Mouse (Mus musculus): ENCODE results near the gene Cd27. TPM values are rescaled to one million over a fixed set of nuclear protein-coding genes. Genes with fewer than 3 reads are reported as not detected.
A peak's percentile ranks its signal among the peaks of the same experiment; 100 is the strongest.

Gene Cd27
- polyA plus RNA-seq, 1 experiment from 2014 or later, result 1.5 TPM

- H3K4me2 ChIP-seq, result no peak overlapping the region
- no peak for ATAC-seq (ENCODE audit: low FRiP score)
- H3K36me3 ChIP-seq, result no peaks in the 10 kb centered on the region
- H3K4me3 ChIP-seq, result no peak overlapping the region
- 0 out of 2 replicates have a peak, but pooled peaks cover 4% of the 10 kb centered on the region for H3K27me3 ChIP-seq
- H3K9me3 ChIP-seq, result no peaks in the 10 kb centered on the region
- H3K9ac ChIP-seq, result no peak overlapping the region
- no peak overlapping the region for H3K27ac ChIP-seq
- 94% methylated on average over 5 of the region's 5 CpGs for WGBS
- no peaks in the 10 kb centered on the region for H3K4me1 ChIP-seq (replicated peaks)
These were observed 2.7 kb upstream of the Cd27 start for GRCm38 (mm10) chr6:125239547-125239946.

GRCm38 (mm10) chr6:125238396-125238795, 1.6 kb upstream of the Cd27 start:
- Histone ChIP-seq H3K27me3 (0 out of 2 replicates have a peak, but pooled peaks cover 4% of the 10 kb centered on the region), H3K36me3 (no peaks in the 10 kb centered on the region), H3K9ac (no peak overlapping the region), H3K9me3 (no peaks in the 10 kb centered on the region), H3K4me1 (replicated peaks) (no peaks in the 10 kb centered on the region), H3K27ac (no peak overlapping the region), H3K4me3 (no peak overlapping the region), H3K4me2 (no peak overlapping the region)
- WGBS, result 79% methylated on average over 6 of the region's 6 CpGs
- ATAC-seq (ENCODE audit: low FRiP score), result no peak

- H3K9me3 ChIP-seq, result no peaks in the 10 kb centered on the region
- 89% methylated on average over 4 of the region's 4 CpGs for WGBS
- no peak for ATAC-seq (ENCODE audit: low FRiP score)
- no peak overlapping the region for H3K4me2 ChIP-seq
- no peaks in the 10 kb centered on the region for H3K4me1 ChIP-seq (replicated peaks)
- no peaks in the 10 kb centered on the region for H3K36me3 ChIP-seq
- 0 out of 2 replicates have a peak, but pooled peaks cover 4% of the 10 kb centered on the region for H3K27me3 ChIP-seq
- H3K4me3 ChIP-seq, result no peak overlapping the region
- no peak overlapping the region for H3K27ac ChIP-seq
- no peak overlapping the region for H3K9ac ChIP-seq
These were observed 611 bp upstream of the Cd27 start for GRCm38 (mm10) chr6:125237421-125237820.

- Histone ChIP-seq H3K36me3 (no peaks in the 10 kb centered on the region), H3K9ac (no peak overlapping the region), H3K4me2 (no peak overlapping the region), H3K27ac (no peak overlapping the region), H3K4me1 (replicated peaks) (peaks cover 10% of the 10 kb centered on the region), H3K27me3 (0 out of 2 replicates have a peak, but pooled peaks cover 4% of the 10 kb centered on the region), H3K9me3 (no peaks in the 10 kb centered on the region), H3K4me3 (no peak overlapping the region)
- WGBS, result 50% methylated on average over 6 of the region's 6 CpGs
- no peak for ATAC-seq (ENCODE audit: low FRiP score)
These were observed 469 bp downstream of the Cd27 start for GRCm38 (mm10) chr6:125236341-125236740.

GRCm38 (mm10) chr6:125234520-125234828, 2.3 kb downstream of the Cd27 start:
- H3K4me2 ChIP-seq, result no peak overlapping the region
- no peaks in the 10 kb centered on the region for H3K9me3 ChIP-seq
- no peak overlapping the region for H3K9ac ChIP-seq
- peaks cover 19% of the 10 kb centered on the region for H3K4me1 ChIP-seq (replicated peaks)
- no peak overlapping the region for H3K4me3 ChIP-seq
- no peaks in the 10 kb centered on the region for H3K36me3 ChIP-seq
- H3K27ac ChIP-seq, result no peak overlapping the region
- ATAC-seq (ENCODE audit: low FRiP score), result no peak
- 74% methylated on average over 5 of the region's 5 CpGs for WGBS
- H3K27me3 ChIP-seq, result 0 out of 2 replicates have a peak, but pooled peaks cover 4% of the 10 kb centered on the region

GRCm38 (mm10) chr6:125233816-125234519, 2.8 kb downstream of the Cd27 start:
- no peak for ATAC-seq (ENCODE audit: low FRiP score)
- H3K4me1 ChIP-seq (replicated peaks), result peaks cover 19% of the 10 kb centered on the region
- H3K27ac ChIP-seq, result no peak overlapping the region
- H3K4me2 ChIP-seq, result no peak overlapping the region
- H3K27me3 ChIP-seq, result 0 out of 2 replicates have a peak, but pooled peaks cover 4% of the 10 kb centered on the region
- H3K36me3 ChIP-seq, result no peaks in the 10 kb centered on the region
- no peak overlapping the region for H3K9ac ChIP-seq
- H3K9me3 ChIP-seq, result no peaks in the 10 kb centered on the region
- WGBS, result 70% methylated on average over 7 of the region's 7 CpGs
- no peak overlapping the region for H3K4me3 ChIP-seq

GRCm38 (mm10) chr6:125232516-125232915, 4.3 kb downstream of the Cd27 start:
- H3K27me3 ChIP-seq, result 0 out of 2 replicates have a peak, but pooled peaks cover 4% of the 10 kb centered on the region
- peaks cover 19% of the 10 kb centered on the region for H3K4me1 ChIP-seq (replicated peaks)
- no peaks in the 10 kb centered on the region for H3K9me3 ChIP-seq
- no peak overlapping the region for H3K27ac ChIP-seq
- H3K4me3 ChIP-seq, result no peak overlapping the region
- 84% methylated on average over 6 of the region's 6 CpGs for WGBS
- no peaks in the 10 kb centered on the region for H3K36me3 ChIP-seq
- no peak overlapping the region for H3K4me2 ChIP-seq
- ATAC-seq (ENCODE audit: low FRiP score), result no peak
- no peak overlapping the region for H3K9ac ChIP-seq

GRCm38 (mm10) chr6:125232045-125232437, 4.8 kb downstream of the Cd27 start:
- peak overlapping the region; percentile 73; the same call in 1 of the 2 replicates for H3K27ac ChIP-seq
- peak overlapping the region; percentile 87 for H3K4me2 ChIP-seq
- H3K9ac ChIP-seq, result peak overlapping the region; percentile 75
- peak overlapping the region; percentile 43 for H3K4me3 ChIP-seq
- ATAC-seq (ENCODE audit: low FRiP score), result peak; percentile 14; the same call in 1 of the 2 replicates
- 57% methylated on average over 4 of the region's 4 CpGs for WGBS
- H3K36me3 ChIP-seq, result no peaks in the 10 kb centered on the region
- H3K4me1 ChIP-seq (replicated peaks), result peaks cover 19% of the 10 kb centered on the region
- H3K27me3 ChIP-seq, result 0 out of 2 replicates have a peak, but pooled peaks cover 4% of the 10 kb centered on the region
- no peaks in the 10 kb centered on the region for H3K9me3 ChIP-seq

- 12% methylated on average over 16 of the region's 16 CpGs for WGBS
- no peaks in the 10 kb centered on the region for H3K9me3 ChIP-seq
- 0 out of 2 replicates have a peak, but pooled peaks cover 3% of the 10 kb centered on the region for H3K27me3 ChIP-seq
- peak within 1 kb of the TSS; percentile 75 for H3K9ac ChIP-seq
- H3K4me3 ChIP-seq, result peak within 1 kb of the TSS; percentile 43
- H3K36me3 ChIP-seq, result no peaks in the 10 kb centered on the region
- peak within 1 kb of the TSS; percentile 87 for H3K4me2 ChIP-seq
- peak within 1 kb of the TSS; percentile 73 for H3K27ac ChIP-seq
- H3K4me1 ChIP-seq (replicated peaks), result peaks cover 19% of the 10 kb centered on the region
- peak; percentile 78 for ATAC-seq (ENCODE audit: low FRiP score)
These were observed 5.4 kb downstream of the Cd27 start, which contains the start of gene Tapbpl for GRCm38 (mm10) chr6:125231117-125232044. Gene Tapbpl, minus strand, starts transcription at chr6:125231860.

- Histone ChIP-seq H3K4me3 (no peak overlapping the region), H3K36me3 (no peaks in the 10 kb centered on the region), H3K9ac (peak overlapping the region; percentile 75; the same call in 1 of the 2 replicates), H3K4me2 (peak overlapping the region; percentile 87), H3K27me3 (no peaks in the 10 kb centered on the region), H3K4me1 (replicated peaks) (peaks cover 19% of the 10 kb centered on the region), H3K9me3 (no peaks in the 10 kb centered on the region), H3K27ac (peak overlapping the region; percentile 60)
- WGBS, result 70% methylated on average over 9 of the region's 9 CpGs
- 0 out of 2 replicates have a peak, but pooled peaks have one; percentile 3 for ATAC-seq (ENCODE audit: low FRiP score)
These were observed 6.2 kb downstream of the Cd27 start for GRCm38 (mm10) chr6:125230571-125230970.

GRCm38 (mm10) chr6:125225518-125226115, 11.2 kb downstream of the Cd27 start:
- Histone ChIP-seq H3K9ac (no peak overlapping the region), H3K9me3 (no peaks in the 10 kb centered on the region), H3K36me3 (peaks cover 7% of the 10 kb centered on the region; the same call in 1 of the 2 replicates), H3K27me3 (no peaks in the 10 kb centered on the region), H3K4me3 (no peak overlapping the region), H3K4me1 (replicated peaks) (peaks cover 2% of the 10 kb centered on the region), H3K4me2 (no peak overlapping the region), H3K27ac (no peak overlapping the region)
- 92% methylated on average over 5 of the region's 5 CpGs for WGBS
- no peak for ATAC-seq (ENCODE audit: low FRiP score)

GRCm38 (mm10) chr6:125222577-125222976, 14.2 kb downstream of the Cd27 start:
- Histone ChIP-seq H3K4me2 (no peak overlapping the region), H3K27ac (no peak overlapping the region)
- 88% methylated on average over 3 of the region's 3 CpGs for WGBS

More at GRCm38 (mm10) chr6:125222577-125222976, 14.2 kb downstream of the Cd27 start:
- no peaks in the 10 kb centered on the region for H3K9me3 ChIP-seq
- H3K36me3 ChIP-seq, result peaks cover 16% of the 10 kb centered on the region
- H3K27me3 ChIP-seq, result no peaks in the 10 kb centered on the region
- no peak for ATAC-seq (ENCODE audit: low FRiP score)
- no peak overlapping the region for H3K4me3 ChIP-seq
- no peaks in the 10 kb centered on the region for H3K4me1 ChIP-seq (replicated peaks)
- H3K9ac ChIP-seq, result no peak overlapping the region
